Mouse (Mus musculus): ENCODE data around the gene Prkag2.

Gene Prkag2

GRCm38 (mm10) chr5:24969241-24969880, 131.1 kb downstream of the Prkag2 start:
- no peak for DNase-seq (ENCODE audit: low spot score in 2 of 2)

GRCm38 (mm10) chr5:24968792-24969191, 131.7 kb downstream of the Prkag2 start:
- no peak for DNase-seq (ENCODE audit: low spot score in 2 of 2)

DNA sequence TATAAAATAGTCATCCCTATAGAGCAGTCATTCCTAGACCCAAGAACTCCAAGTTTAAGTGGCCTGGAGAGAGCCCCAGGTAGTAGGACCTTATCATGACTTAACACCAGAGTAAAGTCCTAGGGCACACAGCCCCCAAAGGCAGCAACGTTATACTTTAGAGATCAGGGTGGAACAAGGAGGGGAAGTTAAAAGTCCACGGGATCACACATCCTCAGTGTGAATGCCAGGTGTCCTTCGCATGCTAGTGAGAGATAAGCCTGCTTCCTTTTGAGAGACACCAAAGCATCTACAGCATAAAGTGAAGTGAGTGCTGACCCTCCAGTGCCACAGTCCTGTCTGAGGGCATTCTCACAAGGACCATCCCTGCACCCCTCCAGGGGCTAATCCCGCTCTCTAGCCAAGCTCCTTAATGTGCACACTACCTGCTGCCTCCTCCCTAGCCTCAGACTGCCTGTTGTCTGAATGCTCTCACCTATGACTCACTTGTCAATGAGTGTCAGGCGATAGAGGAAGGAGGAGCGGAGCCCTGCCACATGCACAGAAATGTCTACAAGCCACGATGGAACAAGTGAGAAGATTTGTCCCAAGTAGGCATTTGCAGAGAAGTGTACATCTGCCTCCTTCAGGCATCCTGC, 132.4 kb downstream of the Prkag2 start:
- no peak for DNase-seq (ENCODE audit: low spot score in 2 of 2)

- no peak for DNase-seq (ENCODE audit: low spot score in 2 of 2)
Measured at GRCm38 (mm10) chr5:24963776-24964175, 136.7 kb downstream of the Prkag2 start.

- DNase-seq (ENCODE audit: low spot score in 2 of 2) = no peak
Measured at GRCm38 (mm10) chr5:24960791-24961190, 139.7 kb downstream of the Prkag2 start.

DNA sequence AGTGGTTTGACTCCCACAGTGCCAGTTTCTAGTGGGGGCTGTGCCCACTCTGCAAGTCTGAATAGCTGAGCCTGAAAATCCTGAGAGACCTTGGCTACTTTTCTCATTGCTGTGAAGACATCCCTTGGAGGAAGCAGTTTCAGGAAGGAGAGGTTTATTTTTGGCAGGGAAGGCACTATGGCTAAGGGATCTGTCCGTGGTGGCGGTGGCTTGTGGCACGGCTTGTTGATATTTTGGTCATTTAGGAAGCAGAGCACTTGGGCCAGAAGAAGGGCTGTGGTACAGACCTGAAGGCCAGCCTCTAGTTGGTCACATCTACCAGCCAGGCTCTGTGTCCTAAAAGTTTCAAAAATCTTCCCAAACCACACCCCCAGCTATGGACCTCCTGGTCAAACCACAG, 140.7 kb downstream of the Prkag2 start:
- DNase-seq (ENCODE audit: low spot score in 2 of 2) = no peak

GRCm38 (mm10) chr5:24958596-24958995, 141.8 kb downstream of the Prkag2 start:
- no peak for DNase-seq (ENCODE audit: low spot score in 2 of 2)

DNA sequence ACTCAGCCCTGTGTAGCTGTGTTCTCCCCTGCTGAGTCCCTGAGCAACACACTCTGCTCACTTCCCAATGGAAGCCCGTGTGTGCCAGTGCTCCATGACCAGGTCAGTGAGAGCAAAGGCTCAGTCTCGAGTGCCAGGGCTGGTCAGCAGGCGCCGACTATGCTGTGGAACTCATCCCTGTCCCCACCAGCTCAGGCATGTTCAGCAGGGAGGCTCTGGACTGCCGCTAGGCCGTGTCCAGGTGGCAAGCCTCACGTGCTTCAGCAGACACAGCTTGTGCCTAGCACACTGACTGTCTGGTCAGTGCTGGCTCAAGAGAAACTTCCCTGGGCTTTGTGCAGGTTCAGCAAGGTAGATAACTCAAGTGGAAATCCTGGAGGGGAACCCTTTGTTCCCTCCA, 143.6 kb downstream of the Prkag2 start:
- no peak for DNase-seq (ENCODE audit: low spot score in 2 of 2)

- DNase-seq (ENCODE audit: low spot score in 2 of 2) = no peak
Measured at GRCm38 (mm10) chr5:24952842-24953741, 147.3 kb downstream of the Prkag2 start.

- DNase-seq (ENCODE audit: low spot score in 2 of 2) = no peak
Measured at GRCm38 (mm10) chr5:24952212-24952611, 148.2 kb downstream of the Prkag2 start.

DNA sequence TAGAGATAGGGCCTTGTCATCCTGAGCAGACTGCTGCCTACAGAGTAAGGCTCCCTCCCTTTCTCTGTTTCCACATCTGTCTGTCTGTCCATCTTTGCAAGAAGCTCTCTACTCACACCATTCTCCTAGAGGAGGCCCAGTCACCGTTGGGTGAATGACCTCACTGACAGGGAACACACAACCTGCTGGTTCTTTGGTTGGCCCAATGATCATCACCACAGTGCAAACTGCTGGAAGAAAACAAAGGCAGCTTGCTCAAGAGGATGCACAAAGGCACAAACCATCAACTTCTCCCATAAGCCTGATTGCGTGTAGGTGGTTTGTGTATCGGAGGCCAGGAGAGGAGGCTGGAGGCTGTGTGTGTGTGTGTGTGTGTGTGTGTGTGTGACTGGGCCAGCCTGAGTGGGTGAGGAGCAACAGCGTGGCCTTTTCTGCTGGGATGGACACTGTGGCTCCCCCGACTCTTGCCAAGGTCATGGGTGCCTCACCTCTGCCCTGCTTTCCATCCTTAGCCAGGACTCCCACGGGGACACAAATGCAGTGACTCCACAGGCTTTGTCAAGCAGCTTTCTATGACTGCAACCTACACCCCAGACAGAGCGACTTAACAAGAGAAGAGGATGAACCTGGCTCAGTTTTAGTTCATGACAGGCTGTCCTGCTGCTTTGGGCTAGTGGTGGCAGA, 149.4 kb downstream of the Prkag2 start:
- no peak for DNase-seq (ENCODE audit: low spot score in 2 of 2)

GRCm38 (mm10) chr5:24950039-24950438, 150.4 kb downstream of the Prkag2 start:
- DNase-seq (ENCODE audit: low spot score in 2 of 2) = no peak

DNA sequence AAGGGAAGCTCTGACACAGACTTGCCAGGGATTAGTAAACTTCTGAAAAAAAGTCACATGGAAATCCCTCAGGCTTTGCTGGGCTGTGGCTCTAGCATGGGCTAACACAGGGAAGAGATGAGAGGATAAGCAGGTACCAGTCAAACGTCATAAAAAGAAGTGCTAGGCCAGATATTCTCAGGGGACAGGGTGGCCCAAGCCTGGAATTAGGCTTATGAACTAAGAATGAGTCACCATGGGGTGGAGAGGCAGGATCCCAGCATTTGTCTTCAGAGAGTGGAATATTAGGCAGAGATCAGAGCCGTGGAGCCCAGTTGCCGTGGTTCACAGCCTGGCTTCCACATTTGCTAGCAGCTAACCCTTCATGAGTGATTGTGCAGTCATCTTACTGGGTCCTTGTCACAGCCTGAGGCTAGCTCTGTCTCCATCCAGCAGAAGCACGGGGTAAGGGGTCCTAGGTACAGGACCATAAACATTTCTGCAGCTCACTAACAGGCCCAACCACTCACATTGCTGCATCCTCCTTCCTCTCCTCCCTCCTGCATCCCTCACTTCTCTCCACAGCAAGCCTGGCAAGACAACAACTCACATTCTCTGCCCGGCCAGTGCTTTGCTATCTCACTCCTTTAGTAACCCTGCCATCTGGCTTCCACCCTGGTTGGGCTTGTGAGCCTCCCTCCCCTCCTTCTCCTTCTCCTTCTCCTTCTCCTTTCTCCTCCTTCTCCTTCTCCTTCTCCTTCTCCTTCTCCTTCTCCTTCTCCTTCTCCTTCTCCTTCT, 162.2 kb downstream of the Prkag2 start:
- DNase-seq (ENCODE audit: low spot score in 2 of 2) = no peak

DNA sequence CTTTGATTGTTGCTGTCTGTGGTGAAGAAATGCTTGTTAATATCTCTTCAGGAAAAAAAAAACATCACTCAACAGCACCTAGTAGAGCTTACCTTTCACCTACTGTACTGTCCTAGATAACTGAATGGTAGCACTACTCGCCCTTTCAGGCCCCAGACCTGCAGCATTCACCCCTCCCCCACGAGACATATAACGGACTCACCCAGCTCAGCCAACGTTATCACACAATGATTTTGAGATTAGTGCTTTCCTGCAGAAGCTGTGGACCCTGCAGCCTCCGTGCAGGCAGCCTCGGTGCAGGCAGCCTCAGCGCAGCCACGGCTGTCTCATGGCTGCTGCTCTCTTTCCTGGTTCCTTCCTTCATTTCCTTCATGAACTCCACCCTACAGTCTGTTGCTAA, 164.0 kb downstream of the Prkag2 start:
- DNase-seq (ENCODE audit: low spot score in 2 of 2) = no peak

GRCm38 (mm10) chr5:24935446-24935845, 165.0 kb downstream of the Prkag2 start:
- DNase-seq (ENCODE audit: low spot score in 2 of 2) = no peak

- DNase-seq (ENCODE audit: low spot score in 2 of 2) = no peak
Measured at GRCm38 (mm10) chr5:24933760-24934159, 166.7 kb downstream of the Prkag2 start.

GRCm38 (mm10) chr5:24931578-24932185, 168.8 kb downstream of the Prkag2 start:
- no peak for DNase-seq (ENCODE audit: low spot score in 2 of 2)

DNA sequence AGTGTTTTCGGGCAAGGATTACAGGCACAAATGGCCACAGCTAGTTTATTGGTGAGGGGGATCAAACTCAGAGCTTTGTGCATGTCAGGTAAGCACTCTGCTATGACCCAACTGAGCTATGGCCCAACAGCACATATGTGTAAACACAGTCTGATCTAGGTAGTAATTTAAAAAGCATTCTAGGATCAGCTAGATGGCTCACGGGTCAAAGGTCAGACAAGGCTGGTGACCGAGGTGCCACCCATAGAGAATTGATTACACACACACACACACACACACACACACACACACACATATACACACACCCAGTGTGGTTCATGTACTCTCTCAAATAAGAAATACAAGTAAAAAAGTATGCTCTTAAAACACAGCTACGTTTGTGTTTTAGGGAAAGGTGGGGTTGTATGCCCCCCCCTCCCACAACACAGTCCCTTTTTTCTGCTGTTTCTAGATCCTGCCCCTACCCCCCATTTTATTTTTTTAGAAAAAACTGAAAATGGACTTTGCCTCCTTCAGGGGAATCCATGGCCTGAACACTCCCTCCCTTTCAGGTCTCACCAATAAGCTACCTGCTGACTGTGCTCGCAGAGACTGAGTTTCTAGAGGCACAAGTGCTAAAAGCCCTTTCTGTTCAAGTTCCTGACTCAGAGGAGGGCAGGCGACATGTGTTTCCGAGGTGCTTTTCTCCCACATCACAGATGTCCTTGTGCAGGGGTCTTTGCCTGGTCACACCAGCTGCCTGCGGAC, 169.4 kb downstream of the Prkag2 start:
- no peak for DNase-seq (ENCODE audit: low spot score in 2 of 2)

DNA sequence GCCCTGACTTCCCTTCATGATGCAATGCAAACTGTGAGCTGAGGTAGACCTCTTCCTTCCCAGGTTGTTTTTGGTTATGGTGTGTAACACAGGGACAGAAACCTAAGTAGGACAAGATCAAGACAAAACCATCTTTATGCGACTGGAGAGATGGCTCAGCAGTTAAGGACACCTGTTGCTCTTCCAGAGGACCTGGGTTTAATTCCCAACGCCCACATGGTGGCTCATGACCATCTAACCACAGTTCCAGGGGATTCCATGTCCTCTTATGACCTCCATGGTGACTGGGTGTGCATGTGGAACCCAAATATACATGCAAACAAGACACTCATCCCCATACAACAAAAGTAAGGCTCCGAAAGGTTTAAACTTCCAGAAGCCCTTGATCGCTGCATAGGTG, 171.6 kb downstream of the Prkag2 start:
- DNase-seq (ENCODE audit: low spot score in 2 of 2) = no peak

GRCm38 (mm10) chr5:24927706-24928105, 172.7 kb downstream of the Prkag2 start:
- no peak for DNase-seq (ENCODE audit: low spot score in 2 of 2)

Data from spleen, postnatal 10 days (tissue).